In genomic region chr8:85959880-85960279, GRCm38 (mm10) we compare ENCODE assay signal across 28 mouse cellular contexts.
"Had no signal": no experiment of that assay in that cellular context is flagged by ENCODE, and none has a peak within 500 bp of the region (broad histone marks: within the 10 kb centered on the region; RNA-seq: fewer than 3 reads in every experiment).

No protein-coding gene starts in this region.

- H3K4me1 ChIP-seq: embryonic facial prominence, embryonic 10.5 days; embryonic facial prominence, embryonic 12.5 days; embryonic facial prominence, embryonic 13.5 days; embryonic facial prominence, embryonic 15.5 days; forebrain, embryonic 10.5 days; forebrain, embryonic 12.5 days; forebrain, embryonic 13.5 days; forebrain, embryonic 15.5 days had no signal

- H3K27me3 ChIP-seq: embryonic facial prominence, embryonic 12.5 days; embryonic facial prominence, embryonic 13.5 days; embryonic facial prominence, embryonic 15.5 days; forebrain, embryonic 12.5 days; forebrain, embryonic 13.5 days; forebrain, embryonic 15.5 days had no signal

- H3K36me3 ChIP-seq: embryonic facial prominence, embryonic 10.5 days; embryonic facial prominence, embryonic 12.5 days; forebrain, embryonic 12.5 days; forebrain, embryonic 15.5 days had no signal

- H3K27ac ChIP-seq: embryonic facial prominence, embryonic 10.5 days; embryonic facial prominence, embryonic 12.5 days; embryonic facial prominence, embryonic 13.5 days; embryonic facial prominence, embryonic 15.5 days; forebrain, embryonic 10.5 days; forebrain, embryonic 12.5 days; forebrain, embryonic 13.5 days; forebrain, embryonic 15.5 days; gastrocnemius, adult 2 months had no signal

- H3K4me2 ChIP-seq: embryonic facial prominence, embryonic 12.5 days; embryonic facial prominence, embryonic 13.5 days; embryonic facial prominence, embryonic 15.5 days; forebrain, embryonic 12.5 days; forebrain, embryonic 13.5 days; forebrain, embryonic 15.5 days had no signal

- ATAC-seq: forebrain, embryonic 13.5 days; forebrain, embryonic 14.5 days; forebrain, embryonic 15.5 days; forebrain, embryonic 16.5 days; forebrain, postnatal 0 days had no signal

- H3K9me3 ChIP-seq: embryonic facial prominence, embryonic 10.5 days; embryonic facial prominence, embryonic 12.5 days; embryonic facial prominence, embryonic 13.5 days; embryonic facial prominence, embryonic 15.5 days; forebrain, embryonic 10.5 days; forebrain, embryonic 12.5 days; forebrain, embryonic 13.5 days; forebrain, embryonic 15.5 days had no signal

- H3K9ac ChIP-seq: embryonic facial prominence, embryonic 12.5 days; embryonic facial prominence, embryonic 13.5 days; embryonic facial prominence, embryonic 15.5 days; forebrain, embryonic 12.5 days; forebrain, embryonic 13.5 days; forebrain, embryonic 15.5 days; forebrain, postnatal 0 days had no signal

- H3K4me3 ChIP-seq: embryonic facial prominence, embryonic 10.5 days; embryonic facial prominence, embryonic 12.5 days; embryonic facial prominence, embryonic 13.5 days; embryonic facial prominence, embryonic 15.5 days; erythroblast, embryonic 14.5 days; forebrain, embryonic 10.5 days; forebrain, embryonic 12.5 days; forebrain, embryonic 13.5 days; forebrain, embryonic 15.5 days; gastrocnemius, adult 2 months had no signal

- DNase-seq: cerebellum, adult 18-20 months; cerebellum, adult 2 months; cerebellum, adult 8-10 months; cerebellum, adult 9-10 months; cerebellum, adult 9-11 months; cerebellum, postnatal 10 days; cerebellum, postnatal 14 days; cerebellum, postnatal 25 days; cerebellum, postnatal 36 days; embryo, embryonic 11 days; forebrain, postnatal 0 days; gastrocnemius, adult 2 months; gastrocnemius, postnatal 10 days; gastrocnemius, postnatal 14 days; gastrocnemius, postnatal 25 days; gastrocnemius, postnatal 36 days; heart, adult 11 months had no signal
